Mouse (Mus musculus): ENCODE results near the gene St5. TPM values are rescaled to one million over a fixed set of nuclear protein-coding genes. Genes with fewer than 3 reads are reported as not detected.

The St5 gene
- polyA plus RNA-seq, 1 experiment from 2014 or later: 68.7 TPM

- Histone ChIP-seq H3K4me1 (replicated peaks; ENCODE audit: control insufficient read depth, insufficient read depth, low read length) (peaks cover 16% of the 10 kb centered on the region), H3K27ac (ENCODE audit: low read depth) (no peak overlapping the region), H3K27me3 (replicated peaks; ENCODE audit: control insufficient read depth, insufficient read depth, low read length) (no peaks in the 10 kb centered on the region), H3K9ac (ENCODE audit: low read length) (no peak overlapping the region), H3K4me3 (ENCODE audit: low read depth, low read length) (no peak overlapping the region), H3K9me3 (ENCODE audit: control insufficient read depth, low read length) (no peaks in the 10 kb centered on the region), H3K4me2 (ENCODE audit: low read length) (no peak overlapping the region), H3K36me3 (ENCODE audit: control insufficient read depth, insufficient read depth, low read length) (no peaks in the 10 kb centered on the region)
- no peak for DNase-seq (ENCODE audit: low spot score)
- ATAC-seq (replicated peaks; ENCODE audit: low FRiP score, low TSS enrichment, low read depth): no peak
- 75% methylated on average over 9 of the region's 9 CpGs for WGBS
Observed at GRCm38 (mm10) chr7:109622234-109622838, 81.1 kb downstream of the St5 start.

GRCm38 (mm10) chr7:109620967-109621366 is 82.4 kb downstream of the St5 start:
- 22% methylated on average over 2 of the region's 2 CpGs for WGBS
- Histone ChIP-seq H3K4me2 (ENCODE audit: low read length) (no peak overlapping the region), H3K9ac (ENCODE audit: low read length) (no peak overlapping the region), H3K27me3 (replicated peaks; ENCODE audit: control insufficient read depth, insufficient read depth, low read length) (no peaks in the 10 kb centered on the region), H3K4me3 (ENCODE audit: low read depth, low read length) (no peak overlapping the region), H3K27ac (ENCODE audit: low read depth) (peak overlapping the region; percentile 62; the same call in 1 of the 2 replicates), H3K4me1 (replicated peaks; ENCODE audit: control insufficient read depth, insufficient read depth, low read length) (peaks cover 30% of the 10 kb centered on the region), H3K36me3 (ENCODE audit: control insufficient read depth, insufficient read depth, low read length) (no peaks in the 10 kb centered on the region), H3K9me3 (ENCODE audit: control insufficient read depth, low read length) (no peaks in the 10 kb centered on the region)
- DNase-seq (ENCODE audit: low spot score) (no peak), ATAC-seq (replicated peaks; ENCODE audit: low FRiP score, low TSS enrichment, low read depth) (no peak)

- no peaks in the 10 kb centered on the region for H3K27me3 ChIP-seq (replicated peaks; ENCODE audit: control insufficient read depth, insufficient read depth, low read length)
- H3K27ac ChIP-seq (ENCODE audit: low read depth): 0 out of 2 replicates have a peak overlapping the region, but pooled peaks have one; percentile 62
- no peak overlapping the region for H3K4me2 ChIP-seq (ENCODE audit: low read length)
- H3K4me1 ChIP-seq (replicated peaks; ENCODE audit: control insufficient read depth, insufficient read depth, low read length): peaks cover 36% of the 10 kb centered on the region
- ATAC-seq (replicated peaks; ENCODE audit: low FRiP score, low TSS enrichment, low read depth) (no peak), DNase-seq (ENCODE audit: low spot score) (no peak)
- no peaks in the 10 kb centered on the region for H3K36me3 ChIP-seq (ENCODE audit: control insufficient read depth, insufficient read depth, low read length)
- H3K4me3 ChIP-seq (ENCODE audit: low read depth, low read length): no peak overlapping the region
- WGBS: 65% methylated on average over 3 of the region's 3 CpGs
- no peaks in the 10 kb centered on the region for H3K9me3 ChIP-seq (ENCODE audit: control insufficient read depth, low read length)
- no peak overlapping the region for H3K9ac ChIP-seq (ENCODE audit: low read length)
Observed at GRCm38 (mm10) chr7:109620288-109620687, 83.1 kb downstream of the St5 start.

GRCm38 (mm10) chr7:109618721-109619120 is 84.7 kb downstream of the St5 start:
- no peak overlapping the region for H3K27ac ChIP-seq (ENCODE audit: low read depth)
- no peaks in the 10 kb centered on the region for H3K27me3 ChIP-seq (replicated peaks; ENCODE audit: control insufficient read depth, insufficient read depth, low read length)
- H3K4me1 ChIP-seq (replicated peaks; ENCODE audit: control insufficient read depth, insufficient read depth, low read length): peaks cover 41% of the 10 kb centered on the region
- H3K4me3 ChIP-seq (ENCODE audit: low read depth, low read length): no peak overlapping the region
- 29% methylated on average over 6 of the region's 6 CpGs for WGBS
- ATAC-seq (replicated peaks; ENCODE audit: low FRiP score, low TSS enrichment, low read depth) (no peak), DNase-seq (ENCODE audit: low spot score) (peak; percentile 69)
- no peak overlapping the region for H3K9ac ChIP-seq (ENCODE audit: low read length)
- H3K4me2 ChIP-seq (ENCODE audit: low read length): no peak overlapping the region
- no peaks in the 10 kb centered on the region for H3K36me3 ChIP-seq (ENCODE audit: control insufficient read depth, insufficient read depth, low read length)
- H3K9me3 ChIP-seq (ENCODE audit: control insufficient read depth, low read length): no peaks in the 10 kb centered on the region

- WGBS: 71% methylated on average over 3 of the region's 3 CpGs
- 0 out of 2 replicates have a peak, but pooled peaks cover 2% of the 10 kb centered on the region for H3K36me3 ChIP-seq (ENCODE audit: control insufficient read depth, insufficient read depth, low read length)
- H3K27me3 ChIP-seq (replicated peaks; ENCODE audit: control insufficient read depth, insufficient read depth, low read length): no peaks in the 10 kb centered on the region
- H3K4me1 ChIP-seq (replicated peaks; ENCODE audit: control insufficient read depth, insufficient read depth, low read length): peaks cover 44% of the 10 kb centered on the region
- no peak overlapping the region for H3K9ac ChIP-seq (ENCODE audit: low read length)
- ATAC-seq (replicated peaks; ENCODE audit: low FRiP score, low TSS enrichment, low read depth) (no peak), DNase-seq (ENCODE audit: low spot score) (no peak)
- H3K4me3 ChIP-seq (ENCODE audit: low read depth, low read length): no peak overlapping the region
- no peak overlapping the region for H3K4me2 ChIP-seq (ENCODE audit: low read length)
- H3K9me3 ChIP-seq (ENCODE audit: control insufficient read depth, low read length): no peaks in the 10 kb centered on the region
- H3K27ac ChIP-seq (ENCODE audit: low read depth): no peak overlapping the region
Observed at GRCm38 (mm10) chr7:109617838-109618237, 85.6 kb downstream of the St5 start.

GRCm38 (mm10) chr7:109616034-109616979 is 87.1 kb downstream of the St5 start:
- Histone ChIP-seq H3K36me3 (ENCODE audit: control insufficient read depth, insufficient read depth, low read length) (0 out of 2 replicates have a peak, but pooled peaks cover 3% of the 10 kb centered on the region), H3K4me1 (replicated peaks; ENCODE audit: control insufficient read depth, insufficient read depth, low read length) (peaks cover 43% of the 10 kb centered on the region), H3K9ac (ENCODE audit: low read length) (peak overlapping the region; percentile 52), H3K27me3 (replicated peaks; ENCODE audit: control insufficient read depth, insufficient read depth, low read length) (no peaks in the 10 kb centered on the region), H3K4me3 (ENCODE audit: low read depth, low read length) (peak overlapping the region; percentile 34), H3K27ac (ENCODE audit: low read depth) (peak overlapping the region; percentile 91), H3K4me2 (ENCODE audit: low read length) (peak overlapping the region; percentile 59), H3K9me3 (ENCODE audit: control insufficient read depth, low read length) (no peaks in the 10 kb centered on the region)
- DNase-seq (ENCODE audit: low spot score) (peak; percentile 86), ATAC-seq (replicated peaks; ENCODE audit: low FRiP score, low TSS enrichment, low read depth) (peak; percentile 93)
- WGBS: 4% methylated on average over 25 of the region's 25 CpGs

GRCm38 (mm10) chr7:109615601-109616000 is 87.8 kb downstream of the St5 start:
- Histone ChIP-seq H3K4me3 (ENCODE audit: low read depth, low read length) (peak overlapping the region; percentile 34), H3K27ac (ENCODE audit: low read depth) (peak overlapping the region; percentile 91), H3K27me3 (replicated peaks; ENCODE audit: control insufficient read depth, insufficient read depth, low read length) (no peaks in the 10 kb centered on the region), H3K9me3 (ENCODE audit: control insufficient read depth, low read length) (no peaks in the 10 kb centered on the region), H3K4me1 (replicated peaks; ENCODE audit: control insufficient read depth, insufficient read depth, low read length) (peaks cover 36% of the 10 kb centered on the region), H3K4me2 (ENCODE audit: low read length) (peak overlapping the region; percentile 59), H3K36me3 (ENCODE audit: control insufficient read depth, insufficient read depth, low read length) (0 out of 2 replicates have a peak, but pooled peaks cover 3% of the 10 kb centered on the region), H3K9ac (ENCODE audit: low read length) (peak overlapping the region; percentile 52)
- no peak for DNase-seq (ENCODE audit: low spot score)
- no peak for ATAC-seq (replicated peaks; ENCODE audit: low FRiP score, low TSS enrichment, low read depth)
- 47% methylated on average over 4 of the region's 4 CpGs for WGBS

GRCm38 (mm10) chr7:109614939-109615338 is 88.5 kb downstream of the St5 start:
- Histone ChIP-seq H3K9ac (ENCODE audit: low read length) (no peak overlapping the region), H3K4me2 (ENCODE audit: low read length) (peak overlapping the region; percentile 59), H3K36me3 (ENCODE audit: control insufficient read depth, insufficient read depth, low read length) (0 out of 2 replicates have a peak, but pooled peaks cover 3% of the 10 kb centered on the region), H3K27me3 (replicated peaks; ENCODE audit: control insufficient read depth, insufficient read depth, low read length) (no peaks in the 10 kb centered on the region), H3K4me3 (ENCODE audit: low read depth, low read length) (peak overlapping the region; percentile 34), H3K4me1 (replicated peaks; ENCODE audit: control insufficient read depth, insufficient read depth, low read length) (peaks cover 37% of the 10 kb centered on the region), H3K27ac (ENCODE audit: low read depth) (peak overlapping the region; percentile 91; the same call in 1 of the 2 replicates), H3K9me3 (ENCODE audit: control insufficient read depth, low read length) (no peaks in the 10 kb centered on the region)
- WGBS: 46% methylated on average over 4 of the region's 4 CpGs
- ATAC-seq (replicated peaks; ENCODE audit: low FRiP score, low TSS enrichment, low read depth) (no peak), DNase-seq (ENCODE audit: low spot score) (no peak)

Measured in intestine, embryonic 14.5 days (tissue).